Mouse (Mus musculus) layer of hippocampus, postnatal 10 days (tissue): ENCODE measurements around the gene Kctd10. TPM values are rescaled to one million over a fixed set of nuclear protein-coding genes. Genes with fewer than 3 reads are reported as not detected.

ENCODE experiments used
- DNase-seq, 2 experiments: peaks; one replicate each; pipeline ENCODE4 v3.0.0; 2021; ENCODE audit warnings: low spot score in 2 of 2
- long read RNA-seq: library from polyadenylated mRNA; stranded (forward); transcript quantifications from one replicate; pipeline ENCODE4 v2.0.0, GENCODE M21; 2023
- total RNA-seq, 2 experiments: library from RNA; stranded (reverse); gene quantifications; 2 replicates each; pipeline ENCODE4 v1.2.3; 2021

Kctd10 gene
- total RNA-seq: 10 to 100 TPM; 45.1 to 45.9 TPM
- long read RNA-seq, transcript Kctd10-201 (7 exons, 1,026 nt): minor isoform, 10 of 54 reads
- long read RNA-seq, transcript Kctd10-202 (7 exons, 3,103 nt): major isoform, 40 of 54 reads
- long read RNA-seq, partial matches to known transcripts: 1 of 54 reads
- long read RNA-seq, other reads (novel, unspliced or antisense): 3 of 54 reads

- DNase-seq: peak; percentile 80 to 84
Observed at GRCm38 (mm10) chr5:114380209-114381012, at the start of gene Kctd10, which contains the start of gene Ube3b. Gene Kctd10 (minus strand): TSS chr5:114380508. Gene Ube3b (plus strand): TSS chr5:114380607.

- no peak for DNase-seq
Observed at GRCm38 (mm10) chr5:114429781-114430180, 49.5 kb upstream of the Kctd10 start.

- DNase-seq: no peak
Observed at GRCm38 (mm10) chr5:114428621-114429020, 48.3 kb upstream of the Kctd10 start.

- no peak for DNase-seq
Observed at GRCm38 (mm10) chr5:114426732-114427131, 46.4 kb upstream of the Kctd10 start.

- DNase-seq: peak; percentile 52 to 56
Observed at GRCm38 (mm10) chr5:114423961-114424360, 43.7 kb upstream of the Kctd10 start.

GRCm38 (mm10) chr5:114422591-114422990 lies 42.3 kb upstream of the Kctd10 start:
- no peak for DNase-seq

- no peak for DNase-seq
Observed at GRCm38 (mm10) chr5:114421561-114422298, 41.4 kb upstream of the Kctd10 start.

GRCm38 (mm10) chr5:114418541-114418940 lies 38.2 kb upstream of the Kctd10 start:
- peak; percentile 37 to 42 for DNase-seq

- DNase-seq: no peak
Observed at GRCm38 (mm10) chr5:114416855-114417254, 36.5 kb upstream of the Kctd10 start.

GRCm38 (mm10) chr5:114415606-114416005 lies 35.3 kb upstream of the Kctd10 start:
- no peak for DNase-seq

- no peak for DNase-seq
Observed at GRCm38 (mm10) chr5:114413067-114413735, 32.9 kb upstream of the Kctd10 start.

- no peak for DNase-seq
Observed at GRCm38 (mm10) chr5:114412361-114412998, 32.2 kb upstream of the Kctd10 start.

GRCm38 (mm10) chr5:114410429-114410828 lies 30.1 kb upstream of the Kctd10 start:
- no peak for DNase-seq

GRCm38 (mm10) chr5:114408846-114409245 lies 28.5 kb upstream of the Kctd10 start:
- no peak for DNase-seq

GRCm38 (mm10) chr5:114407810-114408209 lies 27.5 kb upstream of the Kctd10 start:
- no peak for DNase-seq

GRCm38 (mm10) chr5:114407269-114407668 lies 27.0 kb upstream of the Kctd10 start:
- DNase-seq: no peak

- DNase-seq: no peak
Observed at GRCm38 (mm10) chr5:114406592-114406991, 26.3 kb upstream of the Kctd10 start.

GRCm38 (mm10) chr5:114393169-114393568 lies 12.9 kb upstream of the Kctd10 start:
- DNase-seq: no peak

GRCm38 (mm10) chr5:114384448-114384847 lies 4.1 kb upstream of the Kctd10 start:
- DNase-seq: no peak

- peak; percentile 46 to 47 for DNase-seq
Observed at GRCm38 (mm10) chr5:114383184-114383904, 3.0 kb upstream of the Kctd10 start.
